Mouse (Mus musculus) CH12.LX (cell line): ENCODE measurements around the gene 1700086D15Rik. TPM values are rescaled to one million over a fixed set of nuclear protein-coding genes. Genes with fewer than 3 reads are reported as not detected.

Source experiments
- DNase-seq: peaks from one replicate; pipeline ENCODE4 v3.0.0-alpha.2; 2013; ENCODE audit errors: extremely low read depth
- H3K27ac ChIP-seq: 2 replicates; pipeline ENCODE4 v1.5.1; 2012; ENCODE audit warnings: low read depth, mild to moderate bottlenecking, control low read depth, moderate library complexity; ENCODE audit not compliant: insufficient read depth
- H3K27me3 ChIP-seq: replicated peaks from 2 replicates; pipeline ENCODE3; 2012; ENCODE audit warnings: inconsistent platforms
- H3K36me3 ChIP-seq, 2 experiments: replicated peaks in 1 of 2; 2 replicates each; pipeline versions ENCODE3 to v1.6.1; 2012; ENCODE audit warnings: inconsistent platforms in 1 of 2, low read length in 1 of 2, mild to moderate bottlenecking in 1 of 2, mixed read lengths in 1 of 2, moderate library complexity in 1 of 2; ENCODE audit not compliant: control insufficient read depth in 1 of 2, insufficient read depth in 1 of 2
- H3K4me1 ChIP-seq, 2 experiments: 2 replicates each; pipeline ENCODE4 v1.6.1; 2012; ENCODE audit warnings: inconsistent platforms in 1 of 2, moderate library complexity in 1 of 2; ENCODE audit not compliant: insufficient read depth in 2 of 2, control insufficient read depth in 1 of 2
- H3K4me2 ChIP-seq: 2 replicates; pipeline ENCODE4 v1.6.1; 2012; ENCODE audit warnings: low read depth, mild to moderate bottlenecking, control low read depth; ENCODE audit not compliant: poor library complexity, insufficient read depth, severe bottlenecking
- H3K4me3 ChIP-seq, 3 experiments: fragments of 150-350 bp in 1 of 3; sonication (generic) in 1 of 3; replicated peaks in 1 of 3; 2 replicates each; pipeline versions ENCODE3 to v1.5.1; 2011 to 2012; ENCODE audit warnings: low read depth in 2 of 3, low read length in 2 of 3, mild to moderate bottlenecking in 2 of 3, moderate library complexity in 2 of 3, control low read depth in 1 of 3, improper control_type of control experiment in 1 of 3, inconsistent platforms in 1 of 3, mixed read lengths in 1 of 3; ENCODE audit not compliant: poor library complexity in 1 of 3
- H3K79me2 ChIP-seq: replicated peaks from 2 replicates; pipeline ENCODE4 v1.6.1; 2012; ENCODE audit warnings: mild to moderate bottlenecking, moderate library complexity; ENCODE audit not compliant: control insufficient read depth, poor library complexity, insufficient read depth, severe bottlenecking; ENCODE audit errors: extremely low read depth
- H3K9ac ChIP-seq: 2 replicates; pipeline ENCODE4 v1.6.1; 2012; ENCODE audit warnings: low read depth, mild to moderate bottlenecking, control low read depth, moderate library complexity; ENCODE audit not compliant: insufficient read depth
- H3K9me3 ChIP-seq: replicated peaks from 2 replicates; pipeline ENCODE3; 2012; ENCODE audit warnings: low read length, inconsistent platforms, mixed read lengths
- BHLHE40 ChIP-seq: IDR thresholded peaks from 2 replicates; pipeline ENCODE4 v1.6.1; 2011; ENCODE audit warnings: mild to moderate bottlenecking, low read depth, low read length, improper control_type of control experiment
- CHD1 ChIP-seq: IDR thresholded peaks from 2 replicates; pipeline ENCODE4 v1.6.1; 2012; ENCODE audit warnings: low read depth, low read length, improper control_type of control experiment, inconsistent platforms
- ETS1 ChIP-seq: conservative IDR thresholded peaks from 2 replicates; pipeline ENCODE4 v1.6.1; 2012; ENCODE audit warnings: low read depth, mild to moderate bottlenecking, inconsistent platforms, low read length, improper control_type of control experiment, moderate library complexity
- GABPA ChIP-seq: IDR thresholded peaks from 2 replicates; pipeline ENCODE4 v1.6.1; 2012; ENCODE audit warnings: low read depth, low read length, improper control_type of control experiment, inconsistent platforms; ENCODE audit not compliant: insufficient replicate concordance
- HCFC1 ChIP-seq: IDR thresholded peaks from 2 replicates; pipeline ENCODE4 v1.6.1; 2012; ENCODE audit warnings: low read depth, mild to moderate bottlenecking, inconsistent platforms, low read length, improper control_type of control experiment
- IRF4 ChIP-seq: IDR thresholded peaks from 2 replicates; pipeline ENCODE4 v1.6.1; 2014; ENCODE audit warnings: low read depth, mild to moderate bottlenecking, inconsistent platforms, low read length, improper control_type of control experiment
- JUN ChIP-seq: IDR thresholded peaks from 2 replicates; pipeline ENCODE4 v1.6.1; 2011; ENCODE audit warnings: low read depth, mild to moderate bottlenecking, low read length, improper control_type of control experiment, moderate library complexity; ENCODE audit not compliant: insufficient read depth
- JUND ChIP-seq: conservative IDR thresholded peaks from 2 replicates; pipeline ENCODE4 v1.6.1; 2011; ENCODE audit warnings: low read depth, low read length, improper control_type of control experiment
- KAT2A ChIP-seq: IDR thresholded peaks from 2 replicates; pipeline ENCODE4 v1.6.1; 2012; ENCODE audit warnings: low read length, improper control_type of control experiment, inconsistent platforms; ENCODE audit not compliant: insufficient replicate concordance
- MAFK ChIP-seq: IDR thresholded peaks from 2 replicates; pipeline ENCODE4 v1.6.1; 2011; ENCODE audit warnings: low read length, improper control_type of control experiment; ENCODE audit not compliant: insufficient replicate concordance
- MAX ChIP-seq: IDR thresholded peaks from 2 replicates; pipeline ENCODE4 v1.6.1; 2011; ENCODE audit warnings: low read length, improper control_type of control experiment
- MXI1 ChIP-seq: IDR thresholded peaks from 2 replicates; pipeline ENCODE4 v1.6.1; 2011; ENCODE audit warnings: mild to moderate bottlenecking, low read depth, low read length, improper control_type of control experiment
- NELFE ChIP-seq: IDR thresholded peaks from 2 replicates; pipeline ENCODE4 v1.6.1; 2011; ENCODE audit warnings: low read depth, low read length, improper control_type of control experiment
- POLR2A ChIP-seq: IDR thresholded peaks from 2 replicates; pipeline ENCODE4 v1.6.1; 2011; ENCODE audit warnings: low read depth, mild to moderate bottlenecking, improper control_type of control experiment, low read length
- POLR2AphosphoS2 ChIP-seq: IDR thresholded peaks from 2 replicates; pipeline ENCODE4 v1.6.1; 2011; ENCODE audit warnings: low read depth, low read length, improper control_type of control experiment
- RAD21 ChIP-seq: IDR thresholded peaks from 2 replicates; pipeline ENCODE4 v1.6.1; 2011; ENCODE audit warnings: low read depth, mild to moderate bottlenecking, low read length, improper control_type of control experiment, moderate library complexity
- RCOR1 ChIP-seq: conservative IDR thresholded peaks from 2 replicates; pipeline ENCODE4 v1.6.1; 2012; ENCODE audit warnings: low read depth, mild to moderate bottlenecking, inconsistent platforms, low read length, improper control_type of control experiment
- SMC3 ChIP-seq: IDR thresholded peaks from 2 replicates; pipeline ENCODE4 v1.6.1; 2011; ENCODE audit warnings: low read depth, low read length, improper control_type of control experiment
- USF1 ChIP-seq: IDR thresholded peaks from 2 replicates; pipeline ENCODE4 v1.6.1; 2014; ENCODE audit warnings: low read depth, mild to moderate bottlenecking, inconsistent platforms, low read length, improper control_type of control experiment
- USF2 ChIP-seq: conservative IDR thresholded peaks from 2 replicates; pipeline ENCODE4 v1.6.1; 2011; ENCODE audit warnings: low read depth, low read length, improper control_type of control experiment
- ZKSCAN1 ChIP-seq: IDR thresholded peaks from 2 replicates; pipeline ENCODE4 v1.6.1; 2012; ENCODE audit warnings: low read depth, inconsistent platforms, low read length, improper control_type of control experiment, borderline replicate concordance
- ZNF384 ChIP-seq: IDR thresholded peaks from 2 replicates; pipeline ENCODE4 v1.6.1; 2012; ENCODE audit warnings: low read depth, low read length, improper control_type of control experiment, inconsistent platforms
- dilution Hi-C: fragments of 300-500 bp; cut with MboI; formaldehyde crosslinking; loops from 2 replicates; pipeline ENCODE4 v1.14.3; 2020; ENCODE audit warnings: low sequenced_read_pairs; ENCODE audit not compliant: extremely low pct_unique_long_range_greater_than_20kb, extremely low pct_ligation_motif_present
- in situ Hi-C: fragments of 300-500 bp; cut with MboI; formaldehyde crosslinking; loops from 3 replicates; pipeline ENCODE4 v1.14.3; 2019; ENCODE audit warnings: low sequenced_read_pairs, low pct_ligation_motif_present, low pct_unique_long_range_greater_than_20kb, mixed read lengths
- polyA plus RNA-seq: library from polyadenylated mRNA; unstranded; fragments of >175 nt; gene quantifications from 2 replicates; pipeline ENCODE4 v1.2.1, GENCODE M21; 2012; ENCODE audit warnings: low read depth; ENCODE audit not compliant: insufficient read length
- total RNA-seq, 2 experiments: library from RNA; depleted of rRNA; stranded (reverse); fragments of 300-350 nt in 1 of 2; fragments of >200 nt in 1 of 2; gene quantifications; 2 replicates each; pipeline ENCODE4 v1.2.3; 2012 to 2014

The 1700086D15Rik gene
- total and polyA plus RNA-seq, 3 experiments = not detected

- Histone ChIP-seq H3K4me3 (no peak within 1 kb of the TSS), H3K27ac (no peak within 1 kb of the TSS), H3K9me3 (peaks cover 4% of the 10 kb centered on the region), H3K4me2 (no peak within 1 kb of the TSS), H3K36me3 (no peaks in the 10 kb centered on the region), H3K9ac (no peak within 1 kb of the TSS), H3K79me2 (no peaks in the 10 kb centered on the region), H3K27me3 (no peaks in the 10 kb centered on the region)
- dilution Hi-C loops = no loop called here
- in situ Hi-C loops = no loop called here
- DNase-seq = no peak
- TF ChIP-seq MAX = no peak
- no peak for TF ChIP-seq ZNF384
- no peak for TF ChIP-seq RCOR1
- no peak for TF ChIP-seq MXI1
- TF ChIP-seq IRF4 = no peak
- no peak for TF ChIP-seq ZKSCAN1
- no peak for TF ChIP-seq POLR2AphosphoS2
- TF ChIP-seq KAT2A = no peak
- TF ChIP-seq RAD21 = no peak
- TF ChIP-seq USF1 = no peak
- TF ChIP-seq BHLHE40 = no peak
- TF ChIP-seq CHD1 = no peak
- no peak for TF ChIP-seq ETS1
- TF ChIP-seq POLR2A = no peak
- TF ChIP-seq, all 38 proteins: peak for 0
- no peaks in the 10 kb centered on the region for H3K4me1 ChIP-seq
Measured at GRCm38 (mm10) chr11:65162767-65163120, 3.1 kb upstream of the 1700086D15Rik start, which contains the start of gene Arhgap44. TSS of gene Arhgap44 (minus strand) at chr11:65162961.

- dilution Hi-C loops (no loop called here), in situ Hi-C loops (no loop called here)
- no peak overlapping the region for H3K27ac ChIP-seq
- no peaks in the 10 kb centered on the region for H3K27me3 ChIP-seq
- H3K4me2 ChIP-seq = no peak overlapping the region
- H3K9me3 ChIP-seq = peaks cover 4% of the 10 kb centered on the region
- no peak overlapping the region for H3K9ac ChIP-seq
- no peaks in the 10 kb centered on the region for H3K79me2 ChIP-seq
- H3K4me3 ChIP-seq = no peak overlapping the region
- H3K4me1 ChIP-seq = no peaks in the 10 kb centered on the region
- H3K36me3 ChIP-seq = no peaks in the 10 kb centered on the region
- no peak for DNase-seq
- no peak for TF ChIP-seq USF2
- no peak for TF ChIP-seq HCFC1
- TF ChIP-seq BHLHE40 = no peak
- TF ChIP-seq CHD1 = no peak
- TF ChIP-seq JUND = no peak
- no peak for TF ChIP-seq RCOR1
- no peak for TF ChIP-seq ZKSCAN1
- TF ChIP-seq NELFE = no peak
- no peak for TF ChIP-seq MAFK
- no peak for TF ChIP-seq JUN
- TF ChIP-seq SMC3 = no peak
- TF ChIP-seq GABPA = no peak
Measured at GRCm38 (mm10) chr11:65161881-65162766, 2.4 kb upstream of the 1700086D15Rik start.
